Mouse (Mus musculus): ENCODE measurements around the gene Orc3. TPM values are rescaled to one million over a fixed set of nuclear protein-coding genes. Genes with fewer than 3 reads are reported as not detected.

The Orc3 gene
- total RNA-seq, 2 experiments from 2014 or later, result 44.9 to 60.9 TPM

GRCm38 (mm10) chr4:34523586-34523985 lies 91.2 kb downstream of the Orc3 start:
- no peak for DNase-seq (ENCODE audit: extremely low spot score in 1 of 2, low spot score in 1 of 2)

GRCm38 (mm10) chr4:34522846-34523245 lies 91.9 kb downstream of the Orc3 start:
- DNase-seq (ENCODE audit: extremely low spot score in 1 of 2, low spot score in 1 of 2), result no peak

Other genes starting within 250 kb of the Orc3 start
- gene Akirin2, start 64.0 kb downstream of the Orc3 start, total RNA-seq (2021), result 10 to 100 TPM; 94.3 to 99.4 TPM
- 10 to 100 TPM; 22.6 to 33.8 TPM for gene Rars2, start within 50 bp of the Orc3 start, total RNA-seq (2021)
- 10 to 100 TPM; 19.5 to 22.5 TPM for gene Slc35a1, start 72.5 kb upstream of the Orc3 start, total RNA-seq (2021)
- gene Cfap206, start 115.3 kb upstream of the Orc3 start, total RNA-seq (2021), result 1 to 10 TPM in 1 of 2 experiments, under 1 TPM in 1; 0.75 to 1.5 TPM
- gene Gm136, start 141.3 kb upstream of the Orc3 start, total RNA-seq (2021), result not detected
- gene Smim8, start 163.5 kb upstream of the Orc3 start, total RNA-seq (2021), result 10 to 100 TPM; 22.4 to 28.2 TPM

Measured in layer of hippocampus, postnatal 25 days (tissue).